Mouse (Mus musculus) brain, embryonic 14.5 days (tissue): ENCODE results near the gene Trim27.

Source experiments
- CTCF ChIP-seq: fragments of 200-500 bp; IDR thresholded peaks from 2 replicates; pipeline ENCODE4 v1.5.1; 2012; ENCODE audit warnings: inconsistent platforms, mild to moderate bottlenecking, moderate library complexity, borderline replicate concordance; ENCODE audit not compliant: insufficient read depth, insufficient read length; ENCODE audit errors: extremely low read depth
- POLR2A ChIP-seq: fragments of 200-500 bp; IDR thresholded peaks from 2 replicates; pipeline ENCODE4 v1.6.1; 2012; ENCODE audit warnings: mild to moderate bottlenecking, inconsistent platforms, borderline replicate concordance; ENCODE audit not compliant: poor library complexity, insufficient read depth, insufficient read length, severe bottlenecking; ENCODE audit errors: extremely low read depth

GRCm38 (mm10) chr13:21162591-21162990 lies 16.7 kb upstream of the Trim27 start:
- TF ChIP-seq POLR2A (no peak), CTCF (no peak)
